Mouse (Mus musculus) liver, adult 2 months (tissue): Measurements from ENCODE around the gene Efcab14.

Experiments used
- CTCF ChIP-seq: fragments of 200-500 bp; IDR thresholded peaks from 2 replicates; pipeline ENCODE4 v1.5.1; 2011; ENCODE audit warnings: low read depth, low read length, control low read depth
- POLR2A ChIP-seq: fragments of 200-500 bp; IDR thresholded peaks from 2 replicates; pipeline ENCODE4 v1.6.1; 2011; ENCODE audit warnings: low read length, control low read depth; ENCODE audit not compliant: insufficient read depth; ENCODE audit errors: extremely low read depth

GRCm38 (mm10) chr4:115738481-115738985, 989 bp downstream of the Efcab14 start:
- TF ChIP-seq CTCF (no peak), POLR2A (no peak)
